8 mouse cellular contexts compared by ENCODE assay signal in genomic region chr19:60891123-60891470, GRCm38 (mm10). TPM values are rescaled to one million over a fixed set of nuclear protein-coding genes. Genes with fewer than 3 reads are reported as not detected.
DNase-seq lines count a peak whose midpoint lies in the region; ATAC-seq and TF ChIP-seq lines count a peak whose summit lies in the region.

No protein-coding gene starts in this region.

- H3K4me2 ChIP-seq in kidney, embryonic 14.5 days (replicated peaks; ENCODE audit: low read depth, low read length): peak overlapping the region; percentile 81
- H3K4me2 ChIP-seq in liver, postnatal 0 days (ENCODE audit: low read depth, low read length): peak overlapping the region; percentile 82

- no peak overlapping the region for H3K27ac ChIP-seq in kidney, embryonic 14.5 days (ENCODE audit: low read depth, low read length)
- peak overlapping the region; percentile 70 for H3K27ac ChIP-seq in brown adipose tissue, adult 24 weeks (replicated peaks; ENCODE audit: low read depth, low read length)
- H3K27ac ChIP-seq in liver, postnatal 0 days (ENCODE audit: low read depth): no peak overlapping the region

- TF ChIP-seq CTCF in liver, postnatal 0 days (IDR thresholded peaks at IDR 0.05; ENCODE audit: low read depth): no peak

- no peaks in the 10 kb centered on the region for H3K36me3 ChIP-seq in kidney, embryonic 14.5 days (ENCODE audit: control insufficient read depth, insufficient read depth, low read length)
- H3K36me3 ChIP-seq in liver, postnatal 0 days (replicated peaks; ENCODE audit: insufficient read depth, low read length): no peaks in the 10 kb centered on the region

- ATAC-seq in kidney, embryonic 14.5 days (ENCODE audit: low FRiP score, low TSS enrichment): no peak
- ATAC-seq in liver, postnatal 0 days: no peak

- no peaks in the 10 kb centered on the region for H3K9me3 ChIP-seq in kidney, embryonic 14.5 days (ENCODE audit: control insufficient read depth, low read length)
- H3K9me3 ChIP-seq in liver, postnatal 0 days (ENCODE audit: low read length): no peaks in the 10 kb centered on the region

- intact Hi-C loops in heart, postnatal 10 days (cut with DNase I): loop anchor here (2.0 kb wide), 1 partner anchor 56 kb away; no protein-coding TSS in a partner anchor

- no peak for TF ChIP-seq EP300 in liver, postnatal 0 days (IDR thresholded peaks at IDR 0.05; ENCODE audit: low read depth)

- peak overlapping the region; percentile 89; the same call in 1 of the 2 replicates for H3K9ac ChIP-seq in kidney, embryonic 14.5 days (ENCODE audit: low read depth, low read length)
- no peak overlapping the region for H3K9ac ChIP-seq in liver, postnatal 0 days (replicated peaks)

- peak overlapping the region; percentile 85 for H3K4me3 ChIP-seq in kidney, embryonic 14.5 days (ENCODE audit: low read length)
- peak overlapping the region; percentile 76 for H3K4me3 ChIP-seq in brown adipose tissue, adult 24 weeks (ENCODE audit: insufficient read depth, low read depth, low read length)
- peak overlapping the region; percentile 79; the same call in 1 of the 2 replicates for H3K4me3 ChIP-seq in liver, postnatal 0 days (ENCODE audit: low read depth, low read length)

- peaks cover 6% of the 10 kb centered on the region; the same call in 1 of the 2 replicates for H3K4me1 ChIP-seq in kidney, embryonic 14.5 days (ENCODE audit: control insufficient read depth, insufficient read depth, low read length)
- H3K4me1 ChIP-seq in brown adipose tissue, adult 24 weeks (ENCODE audit: control insufficient read depth, insufficient read depth, insufficient read length, low read length): peaks cover 5% of the 10 kb centered on the region; the same call in 1 of the 2 replicates
- H3K4me1 ChIP-seq in liver, postnatal 0 days (ENCODE audit: insufficient read depth): peaks cover 16% of the 10 kb centered on the region

- no peaks in the 10 kb centered on the region for H3K27me3 ChIP-seq in kidney, embryonic 14.5 days (ENCODE audit: control insufficient read depth, insufficient read depth, low read length)
- no peaks in the 10 kb centered on the region for H3K27me3 ChIP-seq in liver, postnatal 0 days (ENCODE audit: insufficient read depth, low read length)

- no peak for DNase-seq in kidney, adult 9 months
- DNase-seq in heart, postnatal 10 days: peak; percentile 36 to 41
- DNase-seq in liver, postnatal 0 days: no peak
- no peak for DNase-seq in frontal cortex, postnatal 10 days (ENCODE audit: low spot score in 2 of 2)
- DNase-seq in adrenal gland, adult 18-20 months (ENCODE audit: low spot score in 2 of 2): no peak
- DNase-seq in cerebellum, adult 8-10 months: no peak

- 10% methylated on average over 4 of the region's 5 CpGs for WGBS in kidney, embryonic 14.5 days
- WGBS in liver, postnatal 0 days (ENCODE audit: insufficient replicate concordance): 18% methylated on average over 4 of the region's 5 CpGs

RNA-seq across cellular contexts. Expression of gene Grk5, which starts 1.5 kb away (rescaled TPM):
- 2.5 and 3.2 TPM in 2 replicates for polyA plus RNA-seq in kidney, embryonic 14.5 days (2014; fragmentation: Nextera tagmentation; extraction: Ambion mirVana)
- 16.7 and 22.8 TPM in 2 replicates for polyA plus RNA-seq in brown adipose tissue, adult 24 weeks (2012; ENCODE audit: insufficient read depth, insufficient read length, missing spikeins)
- total RNA-seq in heart, postnatal 10 days (2021): 10 to 100 TPM; 26.3 to 28.3 TPM
- polyA plus RNA-seq in liver, postnatal 0 days (2015; fragmentation: Nextera tagmentation; extraction: Ambion mirVana): 0.47 TPM in 2 replicates
- total RNA-seq in adrenal gland, adult 18-20 months (2021): 10 to 100 TPM; 23.3 to 47.1 TPM

RNA-seq across cellular contexts. Expression of gene Prdx3, which starts 16.7 kb away (rescaled TPM):
- 139 and 145 TPM in 2 replicates for polyA plus RNA-seq in kidney, embryonic 14.5 days (2014; fragmentation: Nextera tagmentation; extraction: Ambion mirVana)
- polyA plus RNA-seq in brown adipose tissue, adult 24 weeks (2012; ENCODE audit: insufficient read depth, insufficient read length, missing spikeins): 639 and 741 TPM in 2 replicates
- total RNA-seq in heart, postnatal 10 days (2021): 100 to 1,000 TPM; 248 to 255 TPM
- polyA plus RNA-seq in liver, postnatal 0 days (2015; fragmentation: Nextera tagmentation; extraction: Ambion mirVana): 171 and 182 TPM in 2 replicates
- 100 to 1,000 TPM; 564 to 802 TPM for total RNA-seq in adrenal gland, adult 18-20 months (2021)

RNA-seq across cellular contexts. Expression of gene Sfxn4, which starts 29.8 kb away (rescaled TPM):
- 8.9 and 11.0 TPM in 2 replicates for polyA plus RNA-seq in kidney, embryonic 14.5 days (2014; fragmentation: Nextera tagmentation; extraction: Ambion mirVana)
- polyA plus RNA-seq in brown adipose tissue, adult 24 weeks (2012; ENCODE audit: insufficient read depth, insufficient read length, missing spikeins): 8.1 and 12.0 TPM in 2 replicates
- total RNA-seq in heart, postnatal 10 days (2021): 1 to 10 TPM; 5.0 to 7.6 TPM
- polyA plus RNA-seq in liver, postnatal 0 days (2015; fragmentation: Nextera tagmentation; extraction: Ambion mirVana): 0.47 and 0.79 TPM in 2 replicates
- total RNA-seq in adrenal gland, adult 18-20 months (2021): 1 to 10 TPM; 6.4 to 7.1 TPM

Comparison
In these comparisons a context has a peak if more than half of its experiments do, and no peak if none do; other contexts are left out.
1. DNase-seq: peak in heart, postnatal 10 days (2 of 2); none in kidney, adult 9 months (single experiment), liver, postnatal 0 days (single experiment), frontal cortex, postnatal 10 days (0 of 2), adrenal gland, adult 18-20 months (0 of 2) and cerebellum, adult 8-10 months (single experiment).
2. Peak in every context shown above with its lines, with median percentiles within 50 percentile points of each other: H3K4me3 ChIP-seq.